Mouse (Mus musculus): ENCODE results near the gene Cct7.

The Cct7 gene

GRCm38 (mm10) chr6:85452816-85453215, 1.5 kb downstream of the Cct7 start:
- DNase-seq, result no peak

- DNase-seq, result no peak
Observed at GRCm38 (mm10) chr6:85459621-85460020, 8.3 kb downstream of the Cct7 start.

GRCm38 (mm10) chr6:85465381-85465780, 14.1 kb downstream of the Cct7 start:
- DNase-seq, result peak in 1 of 2 experiments; percentile 36

- no peak for DNase-seq
Observed at GRCm38 (mm10) chr6:85469660-85470430, 18.5 kb downstream of the Cct7 start.

GRCm38 (mm10) chr6:85471962-85472361, 20.6 kb downstream of the Cct7 start:
- DNase-seq, result peak in 1 of 2 experiments; percentile 24

GRCm38 (mm10) chr6:85472542-85472941, 21.2 kb downstream of the Cct7 start:
- DNase-seq, result no peak

GRCm38 (mm10) chr6:85475581-85475980, 24.3 kb downstream of the Cct7 start:
- DNase-seq, result no peak

- DNase-seq, result peak in 1 of 2 experiments; percentile 50
Observed at GRCm38 (mm10) chr6:85477366-85477917, 26.1 kb downstream of the Cct7 start.

- no peak for DNase-seq
Observed at GRCm38 (mm10) chr6:85478416-85478815, 27.1 kb downstream of the Cct7 start.

- no peak for DNase-seq
Observed at GRCm38 (mm10) chr6:85479979-85480378, 28.7 kb downstream of the Cct7 start.

GRCm38 (mm10) chr6:85480685-85481084, 29.4 kb downstream of the Cct7 start:
- no peak for DNase-seq

GRCm38 (mm10) chr6:85483843-85484721, 32.8 kb downstream of the Cct7 start:
- DNase-seq, result peak; percentile 42 to 44

GRCm38 (mm10) chr6:85485738-85486137, 34.4 kb downstream of the Cct7 start:
- DNase-seq, result no peak

- no peak for DNase-seq
Observed at GRCm38 (mm10) chr6:85488510-85488909, 37.2 kb downstream of the Cct7 start.

GRCm38 (mm10) chr6:85489717-85490116, 38.4 kb downstream of the Cct7 start:
- DNase-seq, result no peak

- DNase-seq, result no peak
Observed at GRCm38 (mm10) chr6:85490252-85490651, 38.9 kb downstream of the Cct7 start.

GRCm38 (mm10) chr6:85491606-85492005, 40.3 kb downstream of the Cct7 start:
- no peak for DNase-seq

GRCm38 (mm10) chr6:85496976-85497375, 45.7 kb downstream of the Cct7 start:
- DNase-seq, result no peak

GRCm38 (mm10) chr6:85498147-85498546, 46.8 kb downstream of the Cct7 start:
- DNase-seq, result no peak

- DNase-seq, result no peak
Observed at GRCm38 (mm10) chr6:85500416-85500815, 49.1 kb downstream of the Cct7 start.

GRCm38 (mm10) chr6:85501571-85502102, 50.3 kb downstream of the Cct7 start:
- peak; percentile 29 to 37 for DNase-seq

- peak in 1 of 2 experiments; percentile 20 for DNase-seq
Observed at GRCm38 (mm10) chr6:85502103-85502910, 51.0 kb downstream of the Cct7 start.

Measured in cerebellum, postnatal 36 days (tissue).